Mouse (Mus musculus): ENCODE data around the gene Gmeb2. TPM values are rescaled to one million over a fixed set of nuclear protein-coding genes. Genes with fewer than 3 reads are reported as not detected.

The Gmeb2 gene
- polyA plus RNA-seq, 1 experiment from 2014 or later, result 20.2 TPM

- 92% methylated on average over 2 of the region's 2 CpGs for WGBS
- no peak overlapping the region for H3K4me2 ChIP-seq (replicated peaks)
- ATAC-seq (replicated peaks), result no peak
- H3K4me1 ChIP-seq, result no peaks in the 10 kb centered on the region
- H3K27me3 ChIP-seq, result no peaks in the 10 kb centered on the region
- peaks cover 63% of the 10 kb centered on the region for H3K36me3 ChIP-seq
- H3K9me3 ChIP-seq, result no peaks in the 10 kb centered on the region
- no peak overlapping the region for H3K4me3 ChIP-seq
- no peak overlapping the region for H3K27ac ChIP-seq (replicated peaks)
- no peak overlapping the region for H3K9ac ChIP-seq (replicated peaks)
Measured at GRCm38 (mm10) chr2:181272092-181272491, 15.7 kb downstream of the Gmeb2 start.

DNA sequence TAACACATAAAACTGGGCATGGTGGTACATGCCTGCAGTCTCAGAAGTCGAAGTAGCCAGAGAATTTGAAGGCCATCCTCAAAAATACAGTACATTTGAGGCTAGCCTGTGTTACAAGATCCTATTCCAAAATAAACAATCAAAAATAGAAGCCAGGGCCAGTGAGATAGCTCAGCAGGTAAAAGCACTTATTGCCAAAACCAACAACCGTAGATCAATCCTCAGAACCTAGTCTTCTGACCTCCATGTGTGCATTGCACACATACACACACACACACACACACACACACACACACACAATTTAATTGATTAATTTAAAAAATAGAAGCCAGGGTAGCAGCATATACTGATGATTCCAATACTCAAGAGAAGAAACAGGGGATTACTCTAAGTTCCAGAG, 21.0 kb downstream of the Gmeb2 start:
- ATAC-seq (replicated peaks), result no peak
- H3K9ac ChIP-seq (replicated peaks), result no peak overlapping the region
- H3K4me2 ChIP-seq (replicated peaks), result no peak overlapping the region
- H3K4me1 ChIP-seq, result no peaks in the 10 kb centered on the region
- H3K9me3 ChIP-seq, result no peaks in the 10 kb centered on the region
- H3K27me3 ChIP-seq, result no peaks in the 10 kb centered on the region
- H3K27ac ChIP-seq (replicated peaks), result no peak overlapping the region
- WGBS, result 97% methylated on average over 2 of the region's 2 CpGs
- no peak overlapping the region for H3K4me3 ChIP-seq
- peaks cover 72% of the 10 kb centered on the region for H3K36me3 ChIP-seq

DNA sequence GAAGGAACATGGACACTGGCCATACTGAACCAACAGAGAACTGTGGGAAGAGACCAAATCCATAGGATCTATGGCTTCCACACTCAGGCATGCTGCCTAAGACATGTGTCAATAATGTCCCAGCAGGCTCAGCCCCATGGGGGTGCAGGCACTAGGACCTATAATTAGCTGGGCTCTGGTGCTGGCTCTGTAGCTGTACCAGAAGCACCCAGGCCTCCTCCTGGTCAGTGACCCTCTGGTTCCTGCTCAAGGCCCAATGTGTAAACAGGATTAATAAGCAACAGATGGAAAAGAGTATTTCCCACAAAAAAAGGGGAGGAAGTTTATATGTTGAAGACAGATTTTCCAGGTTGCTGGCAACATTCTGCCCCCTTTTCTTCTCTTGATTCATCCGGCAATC, 34.6 kb downstream of the Gmeb2 start:
- Histone ChIP-seq H3K4me3 (no peak overlapping the region), H3K9me3 (no peaks in the 10 kb centered on the region), H3K27me3 (no peaks in the 10 kb centered on the region), H3K36me3 (peaks cover 57% of the 10 kb centered on the region), H3K9ac (replicated peaks) (no peak overlapping the region), H3K27ac (replicated peaks) (no peak overlapping the region), H3K4me2 (replicated peaks) (no peak overlapping the region), H3K4me1 (no peaks in the 10 kb centered on the region)
- WGBS, result 92% methylated on average over 1 of the region's 1 CpGs
- ATAC-seq (replicated peaks), result no peak

DNA sequence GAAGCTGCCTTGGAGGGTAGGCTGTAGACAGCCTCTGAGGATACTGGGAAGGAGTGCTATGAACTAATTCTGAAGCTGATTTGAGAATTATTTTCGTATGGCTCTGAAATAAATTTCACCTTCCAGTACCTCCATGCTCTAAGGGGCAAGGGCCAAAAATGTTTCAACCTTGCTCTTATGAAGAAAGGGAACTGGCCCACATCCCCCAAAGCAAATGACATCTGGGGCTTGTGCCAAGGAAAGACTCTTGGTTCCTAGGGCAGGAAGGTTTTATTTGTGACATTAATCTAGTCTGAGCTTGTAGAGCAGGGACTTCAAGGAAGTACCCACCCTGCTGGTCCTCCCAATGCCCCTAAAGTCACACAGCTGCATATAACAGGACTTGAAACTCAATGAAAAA, 36.0 kb downstream of the Gmeb2 start:
- no peaks in the 10 kb centered on the region for H3K4me1 ChIP-seq
- H3K9me3 ChIP-seq, result no peaks in the 10 kb centered on the region
- H3K27ac ChIP-seq (replicated peaks), result no peak overlapping the region
- peaks cover 46% of the 10 kb centered on the region for H3K36me3 ChIP-seq
- no peak for ATAC-seq (replicated peaks)
- no peak overlapping the region for H3K4me3 ChIP-seq
- H3K9ac ChIP-seq (replicated peaks), result no peak overlapping the region
- 85% methylated on average over 1 of the region's 1 CpGs for WGBS
- H3K4me2 ChIP-seq (replicated peaks), result no peak overlapping the region
- H3K27me3 ChIP-seq, result no peaks in the 10 kb centered on the region

GRCm38 (mm10) chr2:181249217-181249616, 38.6 kb downstream of the Gmeb2 start:
- no peak overlapping the region for H3K4me2 ChIP-seq (replicated peaks)
- no peaks in the 10 kb centered on the region for H3K27me3 ChIP-seq
- no peak overlapping the region for H3K4me3 ChIP-seq
- no peak overlapping the region for H3K9ac ChIP-seq (replicated peaks)
- H3K4me1 ChIP-seq, result no peaks in the 10 kb centered on the region
- H3K9me3 ChIP-seq, result no peaks in the 10 kb centered on the region
- no peak for ATAC-seq (replicated peaks)
- H3K36me3 ChIP-seq, result peaks cover 23% of the 10 kb centered on the region
- WGBS, result 92% methylated on average over 10 of the region's 10 CpGs
- no peak overlapping the region for H3K27ac ChIP-seq (replicated peaks)

- no peaks in the 10 kb centered on the region for H3K9me3 ChIP-seq
- WGBS, result 10% methylated on average over 2 of the region's 2 CpGs
Measured at GRCm38 (mm10) chr2:181245031-181245430, 42.8 kb downstream of the Gmeb2 start.

GRCm38 (mm10) chr2:181243706-181244394, 44.0 kb downstream of the Gmeb2 start:
- 30% methylated on average over 11 of the region's 11 CpGs for WGBS
- 0 out of 2 replicates have a peak, but pooled peaks cover 2% of the 10 kb centered on the region for H3K4me1 ChIP-seq
- H3K4me3 ChIP-seq, result no peak overlapping the region
- no peak for ATAC-seq (replicated peaks)
- no peak overlapping the region for H3K4me2 ChIP-seq (replicated peaks)
- no peak overlapping the region for H3K9ac ChIP-seq (replicated peaks)
- H3K27ac ChIP-seq (replicated peaks), result no peak overlapping the region
- H3K9me3 ChIP-seq, result no peaks in the 10 kb centered on the region
- H3K36me3 ChIP-seq, result no peaks in the 10 kb centered on the region
- no peaks in the 10 kb centered on the region for H3K27me3 ChIP-seq

More at GRCm38 (mm10) chr2:181245031-181245430, 42.8 kb downstream of the Gmeb2 start:
- no peak for ATAC-seq (replicated peaks)
- Histone ChIP-seq H3K4me2 (replicated peaks) (no peak overlapping the region), H3K9ac (replicated peaks) (no peak overlapping the region), H3K36me3 (no peaks in the 10 kb centered on the region), H3K27ac (replicated peaks) (no peak overlapping the region), H3K4me1 (0 out of 2 replicates have a peak, but pooled peaks cover 2% of the 10 kb centered on the region), H3K27me3 (no peaks in the 10 kb centered on the region), H3K4me3 (no peak overlapping the region)

DNA sequence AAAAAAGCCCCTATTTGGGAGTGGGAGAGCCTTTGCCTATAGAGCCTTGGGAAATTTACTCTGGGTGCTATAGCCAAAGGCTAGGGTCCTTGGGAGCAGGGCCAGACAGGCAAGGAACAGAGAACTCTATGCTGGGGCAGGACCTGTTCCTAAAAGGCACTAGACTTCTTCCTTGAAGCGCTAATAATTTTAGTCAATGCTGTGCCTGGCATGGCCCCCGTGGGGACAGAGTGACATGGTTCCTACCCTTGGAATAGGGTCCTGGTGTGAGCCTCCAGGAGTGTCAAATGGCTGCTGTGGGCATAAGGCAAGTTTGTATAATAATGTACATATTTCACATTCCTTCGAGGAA, 45.5 kb downstream of the Gmeb2 start:
- 78% methylated on average over 3 of the region's 3 CpGs for WGBS
- 0 out of 2 replicates have a peak, but pooled peaks cover 2% of the 10 kb centered on the region for H3K4me1 ChIP-seq
- no peaks in the 10 kb centered on the region for H3K9me3 ChIP-seq
- no peak overlapping the region for H3K27ac ChIP-seq (replicated peaks)
- no peak overlapping the region for H3K4me3 ChIP-seq
- H3K4me2 ChIP-seq (replicated peaks), result no peak overlapping the region
- ATAC-seq (replicated peaks), result no peak
- H3K36me3 ChIP-seq, result no peaks in the 10 kb centered on the region
- no peaks in the 10 kb centered on the region for H3K27me3 ChIP-seq
- H3K9ac ChIP-seq (replicated peaks), result no peak overlapping the region

DNA sequence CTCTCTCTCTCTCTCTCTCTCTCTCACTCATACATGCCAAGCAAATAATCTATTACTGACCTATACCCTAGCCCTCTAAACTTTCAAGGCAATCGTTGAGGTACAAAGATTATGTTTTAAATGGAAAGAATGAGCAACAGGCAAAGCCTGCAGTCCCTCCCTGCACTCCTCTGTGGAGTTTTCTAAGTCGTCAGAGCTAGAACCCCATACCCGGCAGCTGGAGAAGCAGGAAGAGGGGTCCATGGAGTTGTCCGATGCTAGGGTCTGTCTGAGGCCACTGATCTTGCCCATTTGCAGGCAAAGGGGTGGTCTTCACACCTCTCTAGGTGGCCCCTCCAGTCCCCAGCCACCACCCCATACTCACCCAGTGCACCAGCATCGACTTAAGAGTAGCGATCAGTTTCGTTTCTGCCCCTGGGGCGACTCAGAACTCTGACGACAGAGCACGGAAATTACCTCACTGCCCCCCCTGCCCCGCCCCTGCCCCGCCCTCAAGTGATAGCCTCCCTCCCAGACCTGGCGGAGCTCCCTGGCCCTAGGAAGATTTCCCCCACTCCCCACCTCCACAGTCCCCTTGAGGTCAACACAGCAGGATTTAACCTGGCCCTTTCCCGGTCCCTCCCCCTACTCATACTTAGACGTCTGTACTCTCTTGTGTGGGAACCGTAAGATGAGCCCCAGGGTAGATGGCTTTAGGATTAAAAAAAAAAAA, 46.1 kb downstream of the Gmeb2 start, which contains the start of gene Helz2:
Gene Helz2, minus strand, starts transcription at position 426 of the 712 bp plus-strand sequence.
- H3K4me2 ChIP-seq (replicated peaks), result peak within 1 kb of the TSS; percentile 34
- WGBS, result 11% methylated on average over 16 of the region's 16 CpGs
- H3K9ac ChIP-seq (replicated peaks), result 0 out of 2 replicates have a peak within 1 kb of the TSS, but pooled peaks have one; percentile 10
- 0 out of 2 replicates have a peak, but pooled peaks cover 2% of the 10 kb centered on the region for H3K4me1 ChIP-seq
- no peak for ATAC-seq (replicated peaks)
- H3K4me3 ChIP-seq, result peak within 1 kb of the TSS; percentile 26
- H3K9me3 ChIP-seq, result no peaks in the 10 kb centered on the region
- no peaks in the 10 kb centered on the region for H3K36me3 ChIP-seq
- H3K27me3 ChIP-seq, result no peaks in the 10 kb centered on the region
- no peak within 1 kb of the TSS for H3K27ac ChIP-seq (replicated peaks)

DNA sequence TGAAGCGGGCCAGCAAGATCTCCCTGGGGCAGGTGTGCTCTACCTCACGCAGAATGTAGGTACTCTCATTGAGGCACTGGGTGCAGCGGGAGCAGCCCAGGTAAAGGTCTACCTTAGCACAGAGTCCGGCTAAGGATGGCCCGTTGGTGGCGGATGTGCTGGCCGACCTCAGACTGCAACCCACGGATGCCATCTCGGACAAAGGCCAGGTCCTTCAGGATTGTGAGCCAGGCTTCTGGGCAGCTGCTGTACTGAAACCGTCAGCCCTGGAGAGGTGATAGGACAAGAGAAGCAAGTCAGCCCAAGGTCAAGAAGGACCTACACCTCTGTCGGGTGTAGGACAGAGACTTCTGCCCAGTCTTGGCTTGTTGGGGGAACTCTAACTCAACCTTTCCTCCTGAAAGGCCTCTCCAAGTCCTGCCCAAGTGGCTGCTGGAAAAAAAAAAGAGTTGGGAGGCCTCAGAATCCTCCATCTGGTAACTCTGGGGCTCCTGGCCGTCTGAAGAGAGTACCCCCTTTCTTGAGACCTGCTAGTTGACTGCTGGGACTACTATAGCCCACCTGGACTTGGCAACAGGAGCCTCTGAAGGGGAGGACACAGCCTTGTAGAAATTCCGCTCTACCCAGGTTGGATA, 46.9 kb downstream of the Gmeb2 start:
- no peak for ATAC-seq (replicated peaks)
- H3K9ac ChIP-seq (replicated peaks), result no peak overlapping the region
- no peaks in the 10 kb centered on the region for H3K9me3 ChIP-seq
- 0 out of 2 replicates have a peak, but pooled peaks cover 2% of the 10 kb centered on the region for H3K4me1 ChIP-seq
- no peaks in the 10 kb centered on the region for H3K36me3 ChIP-seq
- no peak overlapping the region for H3K4me2 ChIP-seq (replicated peaks)
- H3K4me3 ChIP-seq, result no peak overlapping the region
- WGBS, result 92% methylated on average over 13 of the region's 13 CpGs
- H3K27me3 ChIP-seq, result no peaks in the 10 kb centered on the region
- no peak overlapping the region for H3K27ac ChIP-seq (replicated peaks)

GRCm38 (mm10) chr2:181239261-181239660, 48.6 kb downstream of the Gmeb2 start:
- Histone ChIP-seq H3K27ac (replicated peaks) (no peak overlapping the region), H3K4me1 (0 out of 2 replicates have a peak, but pooled peaks cover 2% of the 10 kb centered on the region), H3K27me3 (no peaks in the 10 kb centered on the region), H3K4me3 (no peak overlapping the region), H3K4me2 (replicated peaks) (no peak overlapping the region), H3K9ac (replicated peaks) (no peak overlapping the region), H3K9me3 (no peaks in the 10 kb centered on the region), H3K36me3 (no peaks in the 10 kb centered on the region)
- WGBS, result 95% methylated on average over 9 of the region's 9 CpGs
- no peak for ATAC-seq (replicated peaks)

DNA sequence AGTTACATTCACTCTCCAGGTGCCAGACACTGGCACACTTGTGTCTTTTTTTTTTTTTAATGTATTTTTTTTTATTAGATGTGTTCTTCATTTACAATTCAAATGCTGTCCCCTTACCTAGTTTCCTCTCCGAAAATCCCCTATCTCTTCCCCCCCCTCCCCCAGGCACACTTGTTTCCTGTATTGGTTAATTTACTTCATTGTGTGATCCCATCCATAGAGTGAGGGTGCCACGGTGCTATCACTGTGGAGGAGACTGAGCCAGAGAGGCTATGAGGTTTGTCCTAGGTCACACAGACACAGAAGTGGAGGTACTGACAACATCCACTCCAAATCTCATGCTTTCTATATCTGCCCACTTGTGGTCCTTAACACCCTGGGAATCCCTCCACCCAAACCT, 49.0 kb downstream of the Gmeb2 start:
- H3K4me2 ChIP-seq (replicated peaks), result no peak overlapping the region
- no peaks in the 10 kb centered on the region for H3K27me3 ChIP-seq
- H3K9ac ChIP-seq (replicated peaks), result no peak overlapping the region
- 0 out of 2 replicates have a peak, but pooled peaks cover 2% of the 10 kb centered on the region for H3K4me1 ChIP-seq
- no peak overlapping the region for H3K27ac ChIP-seq (replicated peaks)
- ATAC-seq (replicated peaks), result no peak
- WGBS, result 59% methylated on average over 2 of the region's 2 CpGs
- no peak overlapping the region for H3K4me3 ChIP-seq
- no peaks in the 10 kb centered on the region for H3K9me3 ChIP-seq
- H3K36me3 ChIP-seq, result no peaks in the 10 kb centered on the region
